14 mouse cellular contexts compared by ENCODE assay signal in genomic region chr5:21169346-21169745, GRCm38 (mm10). TPM values are rescaled to one million over a fixed set of nuclear protein-coding genes. Genes with fewer than 3 reads are reported as not detected.
A peak's percentile ranks its signal among the peaks of the same experiment; 100 is the strongest.
DNase-seq lines count a peak whose midpoint lies in the region; ATAC-seq and TF ChIP-seq lines count a peak whose summit lies in the region.
"Had no signal": no experiment of that assay in that cellular context is flagged by ENCODE, and none has a peak within 500 bp of the region (broad histone marks: within the 10 kb centered on the region; RNA-seq: fewer than 3 reads in every experiment).

No protein-coding gene starts in this region.

- H3K9me3 ChIP-seq in hindbrain, embryonic 10.5 days = no peaks in the 10 kb centered on the region
- no peaks in the 10 kb centered on the region for H3K9me3 ChIP-seq in hindbrain, embryonic 12.5 days (replicated peaks)
- H3K9me3 ChIP-seq in forebrain, embryonic 14.5 days (replicated peaks; ENCODE audit: control insufficient read depth, low read length) = no peaks in the 10 kb centered on the region
- H3K9me3 ChIP-seq in forebrain, postnatal 0 days (ENCODE audit: low read length) = no peaks in the 10 kb centered on the region
- H3K9me3 ChIP-seq in midbrain, embryonic 15.5 days = no peaks in the 10 kb centered on the region

- H3K27ac ChIP-seq in hindbrain, embryonic 10.5 days = peak overlapping the region; percentile 0; the same call in 1 of the 2 replicates
- H3K27ac ChIP-seq in hindbrain, embryonic 12.5 days = no peak overlapping the region
- peak overlapping the region; percentile 76; the same call in 1 of the 2 replicates for H3K27ac ChIP-seq in forebrain, embryonic 14.5 days (ENCODE audit: low read depth, low read length)
- 0 out of 2 replicates have a peak overlapping the region, but pooled peaks have one; percentile 63 for H3K27ac ChIP-seq in forebrain, postnatal 0 days (ENCODE audit: low read depth, low read length)
- H3K27ac ChIP-seq in midbrain, embryonic 15.5 days = no peak overlapping the region; the same call in 1 of the 2 replicates

- H3K36me3 ChIP-seq in hindbrain, embryonic 10.5 days = no peaks in the 10 kb centered on the region
- H3K36me3 ChIP-seq in hindbrain, embryonic 12.5 days = no peaks in the 10 kb centered on the region
- no peaks in the 10 kb centered on the region for H3K36me3 ChIP-seq in forebrain, embryonic 14.5 days (ENCODE audit: control insufficient read depth, insufficient read depth, low read length)
- H3K36me3 ChIP-seq in forebrain, postnatal 0 days (ENCODE audit: insufficient read depth) = no peaks in the 10 kb centered on the region
- H3K36me3 ChIP-seq in midbrain, embryonic 15.5 days (replicated peaks) = no peaks in the 10 kb centered on the region

- WGBS in hindbrain, embryonic 10.5 days = 46% methylated on average over 3 of the region's 3 CpGs
- WGBS in hindbrain, embryonic 12.5 days = 46% methylated on average over 3 of the region's 3 CpGs
- 47% methylated on average over 3 of the region's 3 CpGs for WGBS in forebrain, embryonic 14.5 days
- WGBS in forebrain, postnatal 0 days = 39% methylated on average over 3 of the region's 3 CpGs
- 37% methylated on average over 3 of the region's 3 CpGs for WGBS in midbrain, embryonic 15.5 days

- no peak overlapping the region for H3K4me2 ChIP-seq in hindbrain, embryonic 12.5 days (replicated peaks)
- no peak overlapping the region for H3K4me2 ChIP-seq in forebrain, embryonic 14.5 days (ENCODE audit: low read length)
- H3K4me2 ChIP-seq in forebrain, postnatal 0 days (ENCODE audit: low read depth) = no peak overlapping the region
- no peak overlapping the region for H3K4me2 ChIP-seq in midbrain, embryonic 15.5 days

- peaks cover 36% of the 10 kb centered on the region for H3K4me1 ChIP-seq in hindbrain, embryonic 10.5 days (replicated peaks)
- peaks cover 15% of the 10 kb centered on the region for H3K4me1 ChIP-seq in hindbrain, embryonic 12.5 days
- peaks cover 38% of the 10 kb centered on the region for H3K4me1 ChIP-seq in forebrain, embryonic 14.5 days (ENCODE audit: control insufficient read depth, insufficient read depth, low read length)
- 0 out of 2 replicates have a peak, but pooled peaks cover 4% of the 10 kb centered on the region for H3K4me1 ChIP-seq in forebrain, postnatal 0 days (ENCODE audit: insufficient read depth)
- peaks cover 10% of the 10 kb centered on the region for H3K4me1 ChIP-seq in midbrain, embryonic 15.5 days

- H3K27me3 ChIP-seq in hindbrain, embryonic 10.5 days (ENCODE audit: insufficient read depth, poor library complexity, severe bottlenecking) = peaks cover 3% of the 10 kb centered on the region
- H3K27me3 ChIP-seq in hindbrain, embryonic 12.5 days = no peaks in the 10 kb centered on the region
- H3K27me3 ChIP-seq in forebrain, embryonic 14.5 days (replicated peaks; ENCODE audit: control insufficient read depth, insufficient read depth, low read length) = no peaks in the 10 kb centered on the region
- H3K27me3 ChIP-seq in forebrain, postnatal 0 days (ENCODE audit: insufficient read depth, low read length) = no peaks in the 10 kb centered on the region
- 0 out of 2 replicates have a peak, but pooled peaks cover 3% of the 10 kb centered on the region for H3K27me3 ChIP-seq in midbrain, embryonic 15.5 days (replicated peaks)
- H3K27me3 ChIP-seq: CH12.LX, Patski had no signal

- no peak for TF ChIP-seq CTCF in forebrain, postnatal 0 days (IDR thresholded peaks at IDR 0.05; ENCODE audit: low read depth)

- H3K4me3 ChIP-seq in hindbrain, embryonic 10.5 days = no peak overlapping the region
- no peak overlapping the region for H3K4me3 ChIP-seq in hindbrain, embryonic 12.5 days
- H3K4me3 ChIP-seq in forebrain, embryonic 14.5 days (ENCODE audit: low read depth, low read length) = no peak overlapping the region
- H3K4me3 ChIP-seq in forebrain, postnatal 0 days (ENCODE audit: low read depth, low read length) = no peak overlapping the region
- H3K4me3 ChIP-seq in midbrain, embryonic 15.5 days = no peak overlapping the region
- H3K4me3 ChIP-seq: erythroblast, embryonic 14.5 days had no signal

- H3K9ac ChIP-seq in hindbrain, embryonic 12.5 days = no peak overlapping the region
- H3K9ac ChIP-seq in forebrain, embryonic 14.5 days (ENCODE audit: low read length) = no peak overlapping the region
- H3K9ac ChIP-seq in forebrain, postnatal 0 days = no peak overlapping the region
- H3K9ac ChIP-seq in midbrain, embryonic 15.5 days = no peak overlapping the region

- ATAC-seq in hindbrain, embryonic 12.5 days (ENCODE audit: low FRiP score) = no peak
- peak; percentile 18 for ATAC-seq in forebrain, embryonic 14.5 days
- peak; percentile 13; the same call in 1 of the 2 replicates for ATAC-seq in forebrain, postnatal 0 days
- peak; percentile 8; the same call in 1 of the 2 replicates for ATAC-seq in midbrain, embryonic 15.5 days (replicated peaks)
- ATAC-seq: Patski had no signal

- no peak for DNase-seq in hindbrain, embryonic 10.5 days (ENCODE audit: low spot score)
- DNase-seq in forebrain, embryonic 14.5 days (ENCODE audit: low spot score) = no peak
- DNase-seq in forebrain, postnatal 0 days = no peak
- DNase-seq in cerebellum, postnatal 36 days = no peak
- DNase-seq in spleen, postnatal 36 days (ENCODE audit: low spot score in 2 of 2) = no peak
- DNase-seq: adrenal gland, adult 2 months; gastrocnemius, postnatal 25 days; kidney, adult 8-10 months; lung, adult 18-20 months had no signal

RNA-seq across cellular contexts. Expression of gene Gsap, which starts 16.7 kb away (rescaled TPM):
- 1.8 and 2.0 TPM in 2 replicates for polyA plus RNA-seq in hindbrain, embryonic 10.5 days (2016; fragmentation: Nextera tagmentation; extraction: Ambion mirVana)
- 3.8 and 4.0 TPM in 2 replicates for polyA plus RNA-seq in hindbrain, embryonic 12.5 days (2016; fragmentation: Nextera tagmentation; extraction: Ambion mirVana)
- 7.7 and 8.8 TPM in 2 replicates for polyA plus RNA-seq in forebrain, embryonic 14.5 days (2014; fragmentation: Nextera tagmentation; extraction: Ambion mirVana)
- total RNA-seq in forebrain, postnatal 0 days (2014; rRNA removed) = 9.4 TPM in 2 replicates
- polyA plus RNA-seq in forebrain, postnatal 0 days (2015; fragmentation: Nextera tagmentation; extraction: Ambion mirVana) = 4.9 and 7.7 TPM in 2 replicates
- 8.5 and 10.7 TPM in 2 replicates for polyA plus RNA-seq in midbrain, embryonic 15.5 days (2015; fragmentation: Nextera tagmentation; extraction: Ambion mirVana)

Comparison
In these comparisons a context has a peak if more than half of its experiments do, and no peak if none do; other contexts are left out.
1. H3K27ac ChIP-seq: peak in hindbrain, embryonic 10.5 days (single experiment), forebrain, embryonic 14.5 days (single experiment) and forebrain, postnatal 0 days (single experiment); none in hindbrain, embryonic 12.5 days (single experiment) and midbrain, embryonic 15.5 days (single experiment).